Mouse (Mus musculus) adrenal gland, adult 18-20 months (tissue): ENCODE data around the gene Clec18a. TPM values are rescaled to one million over a fixed set of nuclear protein-coding genes. Genes with fewer than 3 reads are reported as not detected.
"Not testable (repeated sequence)": the region's sequence is repeated elsewhere in the genome, so short reads cannot be mapped to it uniquely, and the experiment has no call there.

Source experiments
- DNase-seq, 2 experiments: peaks; one replicate each; pipeline ENCODE4 v3.0.0; 2021 to 2022; ENCODE audit warnings: low spot score in 2 of 2
- long read RNA-seq, 2 experiments: library from polyadenylated mRNA; stranded (forward); transcript quantifications; one replicate each; pipeline ENCODE4 v2.0.0; 2021
- total RNA-seq, 2 experiments: library from RNA; stranded (reverse); gene quantifications; 1 replicate in 1 of 2; 2 replicates in 1 of 2; pipeline ENCODE4 v1.2.3; 2021

The Clec18a gene
- total RNA-seq: not detected
- long read RNA-seq, experiment 1: 0 reads
- long read RNA-seq, experiment 2: 0 reads

GRCm38 (mm10) chr8:111092326-111092725 lies at the start of gene Clec18a:
Clec18a (minus strand) TSS chr8:111092426.
- DNase-seq: not testable (repeated sequence)

GRCm38 (mm10) chr8:111130756-111131155 lies 38.5 kb upstream of the Clec18a start:
- no peak for DNase-seq

- no peak for DNase-seq
These were observed 27.3 kb upstream of the Clec18a start for GRCm38 (mm10) chr8:111119481-111119880.

GRCm38 (mm10) chr8:111114891-111115290 lies 22.7 kb upstream of the Clec18a start:
- DNase-seq: no peak

- DNase-seq: peak in 1 of 2 experiments; percentile 36
These were observed 2.6 kb upstream of the Clec18a start for GRCm38 (mm10) chr8:111094719-111095302.

GRCm38 (mm10) chr8:111093865-111094718 lies 1.9 kb upstream of the Clec18a start, which contains the start of gene Pdpr:
Pdpr (plus strand) TSS chr8:111094630.
- DNase-seq: peak; percentile 90 to 93

GRCm38 (mm10) chr8:111091706-111092105 lies 520 bp downstream of the Clec18a start:
- DNase-seq: no peak

GRCm38 (mm10) chr8:111090126-111090525 lies 2.1 kb downstream of the Clec18a start:
- DNase-seq: peak; percentile 77

GRCm38 (mm10) chr8:111083936-111084335 lies 8.3 kb downstream of the Clec18a start:
- not testable (repeated sequence) for DNase-seq

- no peak for DNase-seq
These were observed 10.5 kb downstream of the Clec18a start for GRCm38 (mm10) chr8:111081580-111082258.

- DNase-seq: peak in 1 of 2 experiments; percentile 28
These were observed 12.4 kb downstream of the Clec18a start for GRCm38 (mm10) chr8:111079861-111080271.

GRCm38 (mm10) chr8:111079461-111079860 lies 12.8 kb downstream of the Clec18a start:
- DNase-seq: no peak

GRCm38 (mm10) chr8:111075926-111076325 lies 16.3 kb downstream of the Clec18a start:
- DNase-seq: no peak

- not testable (repeated sequence) for DNase-seq
These were observed 23.6 kb downstream of the Clec18a start for GRCm38 (mm10) chr8:111068660-111069059.

GRCm38 (mm10) chr8:111067439-111067838 lies 24.8 kb downstream of the Clec18a start:
- no peak for DNase-seq

GRCm38 (mm10) chr8:111066308-111066707 lies 25.9 kb downstream of the Clec18a start:
- DNase-seq: no peak

GRCm38 (mm10) chr8:111062893-111063292 lies 29.3 kb downstream of the Clec18a start:
- no peak for DNase-seq

GRCm38 (mm10) chr8:111062072-111062757 lies 30.0 kb downstream of the Clec18a start:
- peak; percentile 87 to 92 for DNase-seq

- no peak for DNase-seq
These were observed 30.5 kb downstream of the Clec18a start for GRCm38 (mm10) chr8:111061688-111062071.

- no peak for DNase-seq
These were observed 33.2 kb downstream of the Clec18a start for GRCm38 (mm10) chr8:111058946-111059572.
